Mouse (Mus musculus) cerebellum, adult 2 months (tissue): ENCODE data around the gene Cntrl. TPM values are rescaled to one million over a fixed set of nuclear protein-coding genes. Genes with fewer than 3 reads are reported as not detected.

ENCODE experiments used
- DNase-seq, 2 experiments: peaks; one replicate each; pipeline ENCODE4 v3.0.0; 2021
- H3K27ac ChIP-seq: fragments of 200-500 bp; 2 replicates; pipeline ENCODE4 v1.5.1; 2012; ENCODE audit warnings: low read length, control low read depth, inconsistent platforms; ENCODE audit not compliant: insufficient read depth
- H3K27me3 ChIP-seq: fragments of 200-500 bp; 2 replicates; pipeline ENCODE4 v1.6.1; 2012; ENCODE audit warnings: inconsistent platforms, mild to moderate bottlenecking, low read length, moderate library complexity; ENCODE audit not compliant: control insufficient read depth, insufficient read depth
- H3K4me1 ChIP-seq: fragments of 200-500 bp; 2 replicates; pipeline ENCODE4 v1.6.1; 2011; ENCODE audit warnings: low read length; ENCODE audit not compliant: control insufficient read depth, insufficient read depth
- H3K4me3 ChIP-seq: fragments of 200-500 bp; replicated peaks from 2 replicates; pipeline ENCODE3; 2011; ENCODE audit warnings: mild to moderate bottlenecking, low read depth, low read length, control low read depth; ENCODE audit not compliant: insufficient read depth
- CTCF ChIP-seq: fragments of 200-500 bp; IDR thresholded peaks from 2 replicates; pipeline ENCODE4 v1.5.1; 2011; ENCODE audit warnings: low read depth, mild to moderate bottlenecking, control low read depth, low read length, moderate library complexity, borderline replicate concordance; ENCODE audit not compliant: insufficient read depth
- POLR2A ChIP-seq: fragments of 200-500 bp; IDR thresholded peaks from 2 replicates; pipeline ENCODE4 v1.6.1; 2011; ENCODE audit warnings: low read length, control low read depth, borderline replicate concordance; ENCODE audit not compliant: insufficient read depth
- WGBS: fragments of 180-500 bp; shearing (Covaris S2); methylation state at CpG from one replicate; pipeline ENCODE4 v1.1.7; 2018; 5-methylcytosine and 5-hydroxymethylcytosine counted together
- polyA plus RNA-seq: library from polyadenylated mRNA; depleted of rRNA; stranded (reverse); fragments of >200 nt; gene quantifications from 2 replicates; pipeline ENCODE4 v1.2.3, GENCODE M21; 2012

The Cntrl gene
- polyA plus RNA-seq, 1 experiment = 15.7 TPM

DNA sequence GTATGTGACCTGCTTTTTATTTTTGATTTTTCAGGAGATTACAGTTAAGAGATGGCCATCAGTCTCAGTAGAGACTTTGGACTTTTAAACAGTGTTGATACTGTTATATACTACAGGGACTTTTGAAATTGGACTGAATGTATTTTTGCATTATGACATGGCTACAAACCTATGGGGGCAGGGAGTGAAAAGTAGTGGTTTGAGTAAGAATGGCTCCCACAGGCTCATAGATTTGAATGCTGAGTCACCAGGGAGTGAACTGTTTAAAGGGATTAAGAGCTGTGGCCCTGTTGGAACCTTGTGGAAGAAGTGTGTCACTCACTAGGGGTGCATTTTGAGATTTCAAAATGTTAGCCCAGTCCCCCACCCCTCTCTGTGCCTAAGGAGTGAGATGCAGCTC lies 94.4 kb downstream of the Cntrl start:
- no peaks in the 10 kb centered on the region for H3K4me1 ChIP-seq
- no peak overlapping the region for H3K27ac ChIP-seq
- H3K4me3 ChIP-seq = no peak overlapping the region
- no peaks in the 10 kb centered on the region for H3K27me3 ChIP-seq
- DNase-seq = no peak
- TF ChIP-seq CTCF (no peak), POLR2A (no peak)

DNA sequence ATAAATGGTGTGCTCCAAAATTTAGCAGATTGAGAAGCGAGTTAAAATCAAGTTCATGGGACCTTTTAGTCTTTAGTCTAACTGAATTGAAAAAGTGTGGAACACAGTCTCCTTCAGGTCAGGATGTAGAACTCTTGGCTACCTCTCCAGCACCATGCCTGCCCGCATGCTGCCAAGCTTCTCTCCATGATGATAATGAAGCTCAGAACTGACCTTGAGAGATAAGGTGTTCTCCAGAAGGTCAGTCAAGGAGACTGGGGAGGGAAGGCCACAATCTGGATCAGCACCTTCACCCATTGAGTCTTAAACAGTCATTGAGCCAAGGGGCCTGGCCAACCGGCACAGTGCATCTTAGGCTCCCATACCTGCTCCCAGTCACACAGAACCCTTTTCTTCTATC lies 97.5 kb downstream of the Cntrl start:
- H3K27me3 ChIP-seq = no peaks in the 10 kb centered on the region
- TF ChIP-seq POLR2A = no peak
- TF ChIP-seq CTCF = no peak
- WGBS = 90% methylated on average over 3 of the region's 3 CpGs
- DNase-seq = no peak
- H3K4me3 ChIP-seq = no peak overlapping the region
- H3K4me1 ChIP-seq = no peaks in the 10 kb centered on the region
- no peak overlapping the region for H3K27ac ChIP-seq

DNA sequence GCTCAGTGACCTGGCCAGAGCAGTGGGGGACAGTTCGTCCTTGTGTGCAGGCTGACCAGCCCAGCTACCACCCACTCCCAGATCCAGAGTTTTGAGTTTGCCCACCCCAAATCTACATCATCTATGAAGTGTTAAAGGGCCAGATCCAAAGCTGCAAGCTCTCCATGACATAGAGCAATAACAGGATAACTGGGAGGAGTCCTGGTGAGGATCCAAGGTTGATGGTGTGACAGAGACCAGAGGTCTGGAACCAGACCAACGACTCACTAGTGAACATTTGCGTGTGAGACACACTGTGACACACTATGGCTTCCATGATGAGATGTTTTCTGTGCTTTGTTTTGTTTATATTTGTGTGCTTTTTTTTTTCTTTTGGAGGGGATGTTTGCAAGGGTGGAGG lies 98.8 kb downstream of the Cntrl start:
- Histone ChIP-seq H3K27me3 (no peaks in the 10 kb centered on the region), H3K27ac (no peak overlapping the region), H3K4me3 (no peak overlapping the region), H3K4me1 (no peaks in the 10 kb centered on the region)
- WGBS = 60% methylated on average over 3 of the region's 3 CpGs
- TF ChIP-seq POLR2A (no peak), CTCF (no peak)
- DNase-seq = no peak

DNA sequence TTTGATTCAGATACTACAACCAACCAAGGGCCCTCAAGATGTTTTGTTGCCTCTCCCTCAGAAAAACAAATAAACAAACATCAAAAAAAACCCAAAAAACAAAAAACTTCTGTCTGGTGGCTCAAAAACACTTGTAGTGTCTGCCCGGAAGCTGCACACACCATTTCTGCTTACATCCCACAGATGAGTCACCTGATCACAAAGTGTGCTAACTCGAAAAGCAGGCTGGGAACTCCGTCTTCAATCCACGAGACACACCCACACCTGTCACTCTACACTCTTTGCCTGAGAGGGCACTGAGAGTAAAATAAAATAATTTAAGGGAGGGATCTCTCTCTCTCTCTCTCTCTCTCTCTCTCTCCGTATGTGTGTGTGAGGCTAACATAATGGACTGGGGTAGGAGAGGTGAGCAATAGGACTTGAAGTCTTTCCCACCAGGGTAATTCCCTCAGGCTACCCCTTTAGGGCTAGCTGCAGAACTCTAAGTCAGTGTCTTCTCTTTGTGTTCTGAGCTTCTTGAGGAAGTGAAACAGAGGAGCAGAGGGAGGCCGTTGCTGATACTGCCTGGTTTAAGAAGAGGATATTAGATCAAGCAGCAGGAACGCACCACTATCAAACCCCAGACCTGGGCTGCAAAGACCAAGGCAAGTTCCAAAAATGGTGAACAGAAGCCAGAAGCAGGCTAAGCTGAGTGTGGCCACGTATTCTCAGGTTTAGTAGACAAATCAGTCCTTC lies 99.8 kb downstream of the Cntrl start:
- TF ChIP-seq POLR2A (no peak), CTCF (no peak)
- Histone ChIP-seq H3K27ac (no peak overlapping the region), H3K4me3 (no peak overlapping the region), H3K4me1 (no peaks in the 10 kb centered on the region), H3K27me3 (no peaks in the 10 kb centered on the region)
- DNase-seq = no peak
- WGBS = 71% methylated on average over 8 of the region's 8 CpGs

DNA sequence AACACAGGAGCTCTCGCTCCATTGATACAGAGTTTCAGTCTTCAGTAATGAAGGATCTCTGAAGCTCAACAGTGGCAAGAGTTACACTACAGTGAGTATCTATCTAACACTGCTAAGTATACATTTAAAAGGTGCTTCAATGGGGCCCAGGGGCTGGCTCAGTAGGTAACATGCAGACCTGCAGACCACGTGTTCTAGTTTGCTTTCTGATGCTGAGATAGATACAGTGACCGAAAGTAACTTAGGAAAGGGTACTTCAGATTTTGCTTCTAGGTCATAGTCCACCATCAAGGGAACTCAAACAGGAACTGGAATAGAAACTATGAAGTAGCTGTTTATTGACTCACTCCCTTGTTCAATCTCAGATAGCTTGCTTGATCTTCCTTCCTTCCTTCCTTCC lies 102.4 kb downstream of the Cntrl start:
- WGBS = 84% methylated on average over 3 of the region's 3 CpGs
- H3K4me1 ChIP-seq = no peaks in the 10 kb centered on the region
- H3K27ac ChIP-seq = no peak overlapping the region
- H3K4me3 ChIP-seq = no peak overlapping the region
- H3K27me3 ChIP-seq = no peaks in the 10 kb centered on the region
- no peak for DNase-seq
- TF ChIP-seq CTCF = no peak

DNA sequence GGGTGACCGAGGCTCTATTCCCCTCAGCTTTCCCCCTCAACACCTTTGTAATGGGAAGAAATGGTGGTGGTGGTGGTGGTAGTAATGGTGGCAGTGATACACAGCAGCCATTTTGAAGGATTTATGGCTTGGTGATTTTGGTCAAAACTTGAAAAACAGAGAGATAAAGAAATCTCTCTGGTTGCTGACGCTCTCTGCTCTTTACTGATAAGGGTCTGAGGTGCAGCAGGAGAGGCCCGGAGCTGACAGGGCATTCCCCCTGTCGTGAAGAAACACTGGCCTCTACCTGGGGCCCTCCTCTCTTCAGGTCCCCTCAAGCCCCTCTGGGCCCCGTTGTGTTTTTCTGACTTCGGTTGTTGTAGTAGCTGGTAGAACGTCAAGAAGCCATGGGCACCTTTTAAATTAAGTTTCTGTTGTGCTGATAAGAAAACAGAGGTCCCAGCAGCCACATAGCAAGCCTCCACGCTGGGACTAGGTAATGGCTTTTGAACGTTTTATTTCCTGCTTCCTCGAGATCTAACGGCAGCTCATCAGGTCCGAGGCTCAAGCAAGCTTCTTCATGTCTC lies 104.1 kb downstream of the Cntrl start:
- H3K4me3 ChIP-seq = no peak overlapping the region
- DNase-seq = no peak
- H3K27ac ChIP-seq = no peak overlapping the region
- 87% methylated on average over 12 of the region's 12 CpGs for WGBS
- H3K27me3 ChIP-seq = no peaks in the 10 kb centered on the region
- TF ChIP-seq POLR2A = no peak
- no peak for TF ChIP-seq CTCF
- no peaks in the 10 kb centered on the region for H3K4me1 ChIP-seq

DNA sequence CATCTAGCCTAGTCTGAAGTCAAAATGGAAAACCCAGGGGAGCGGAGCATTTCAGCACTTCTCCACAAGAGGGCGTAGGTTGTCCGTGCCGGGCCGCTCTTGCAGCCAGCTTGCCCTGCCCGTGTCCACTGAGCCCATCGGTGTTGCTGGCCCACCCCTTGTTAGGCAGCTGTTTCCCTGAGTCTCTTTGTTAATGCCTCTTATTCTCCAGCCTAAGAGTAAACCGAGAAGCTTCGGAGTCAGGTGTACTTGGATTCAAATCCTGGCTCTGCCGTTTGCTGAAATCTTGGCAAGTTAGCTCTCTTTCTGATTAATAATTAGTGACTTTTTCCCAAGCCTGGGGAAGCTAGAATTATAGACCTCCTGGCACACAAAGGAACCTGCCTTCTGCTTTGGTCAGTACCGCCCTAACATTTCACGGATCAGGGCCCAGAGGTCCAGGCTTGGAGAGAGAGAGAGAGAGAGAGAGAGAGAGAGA lies 105.6 kb downstream of the Cntrl start:
- 1% methylated on average over 12 of the region's 12 CpGs for WGBS
- Histone ChIP-seq H3K27ac (no peak overlapping the region), H3K4me1 (no peaks in the 10 kb centered on the region), H3K4me3 (no peak overlapping the region), H3K27me3 (no peaks in the 10 kb centered on the region)
- TF ChIP-seq POLR2A = no peak
- peak; percentile 85 for TF ChIP-seq CTCF
- DNase-seq = peak; percentile 66 to 82

DNA sequence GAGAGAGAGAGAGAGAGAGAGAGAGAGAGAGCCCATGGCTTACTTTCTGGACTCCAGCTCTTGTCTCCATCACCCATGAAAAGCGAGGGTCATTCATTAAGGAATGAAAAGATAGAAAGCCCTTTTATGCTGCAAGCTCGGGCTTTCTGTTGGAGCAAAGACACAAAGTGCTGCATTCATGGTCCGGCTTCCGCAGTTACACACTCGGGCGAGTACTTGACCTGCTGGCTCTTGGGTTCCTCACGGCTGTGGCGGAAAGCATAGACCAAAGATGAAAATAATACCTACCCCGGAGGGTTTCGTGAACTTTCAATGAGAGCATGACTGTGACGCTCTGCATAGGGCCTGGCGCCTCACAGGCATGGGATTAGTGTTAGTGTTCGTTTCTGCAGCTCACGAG lies 106.1 kb downstream of the Cntrl start:
- 56% methylated on average over 14 of the region's 14 CpGs for WGBS
- Histone ChIP-seq H3K4me3 (no peak overlapping the region), H3K4me1 (no peaks in the 10 kb centered on the region), H3K27me3 (no peaks in the 10 kb centered on the region), H3K27ac (no peak overlapping the region)
- no peak for TF ChIP-seq CTCF
- TF ChIP-seq POLR2A = no peak
- no peak for DNase-seq

DNA sequence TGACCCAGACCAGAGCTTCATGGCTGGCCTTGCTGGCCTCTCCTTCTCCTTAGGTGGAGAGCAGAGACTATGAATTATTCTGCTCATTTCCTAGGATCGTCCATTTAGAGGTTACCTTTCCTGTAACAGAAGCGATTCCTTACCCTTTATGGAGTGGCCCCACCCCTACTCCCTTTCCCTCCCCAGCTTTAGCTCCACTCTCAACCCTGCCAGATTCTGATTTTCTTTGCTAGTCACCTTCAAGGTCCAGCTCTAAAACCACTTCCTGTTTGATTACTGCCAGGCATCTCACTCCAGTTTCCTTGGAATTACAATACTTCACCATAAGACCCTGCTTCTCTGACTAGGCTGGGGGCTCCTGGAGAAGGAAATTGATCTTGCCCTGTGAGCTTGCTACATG lies 107.4 kb downstream of the Cntrl start:
- 97% methylated on average over 2 of the region's 2 CpGs for WGBS
- DNase-seq = no peak
- H3K4me3 ChIP-seq = no peak overlapping the region
- no peaks in the 10 kb centered on the region for H3K4me1 ChIP-seq
- H3K27ac ChIP-seq = no peak overlapping the region
- TF ChIP-seq POLR2A = no peak
- no peak for TF ChIP-seq CTCF
- no peaks in the 10 kb centered on the region for H3K27me3 ChIP-seq
